Mouse (Mus musculus): Measurements from ENCODE around the gene Tmem131. TPM values are rescaled to one million over a fixed set of nuclear protein-coding genes. Genes with fewer than 3 reads are reported as not detected.

Gene Tmem131
- polyA plus RNA-seq, 1 experiment = 77.7 TPM

DNA sequence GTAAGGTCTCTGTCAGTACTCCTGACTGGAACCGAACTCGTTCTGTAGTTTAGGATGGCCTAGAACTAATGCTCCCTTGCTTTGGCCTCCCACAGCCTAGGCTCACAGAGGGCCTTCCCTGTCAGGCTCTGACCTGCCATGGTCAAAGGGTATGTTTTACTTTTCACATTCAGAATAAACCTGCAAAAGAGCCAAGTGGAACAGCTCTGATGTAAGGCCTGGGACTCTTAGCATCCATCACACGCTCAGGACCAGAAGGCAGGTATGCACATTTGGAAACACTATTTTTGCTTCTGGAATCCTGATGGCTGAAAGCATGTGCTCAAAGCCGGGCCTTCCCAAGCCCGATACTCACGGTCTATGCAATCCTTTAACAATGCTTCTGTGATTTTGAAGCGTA lies 131.7 kb downstream of the Tmem131 start:
- Histone ChIP-seq H3K4me1 (ENCODE audit: control insufficient read depth, insufficient read depth, low read length) (no peaks in the 10 kb centered on the region), H3K36me3 (ENCODE audit: control insufficient read depth, insufficient read depth, low read length, poor library complexity, severe bottlenecking) (peaks cover 83% of the 10 kb centered on the region)

DNA sequence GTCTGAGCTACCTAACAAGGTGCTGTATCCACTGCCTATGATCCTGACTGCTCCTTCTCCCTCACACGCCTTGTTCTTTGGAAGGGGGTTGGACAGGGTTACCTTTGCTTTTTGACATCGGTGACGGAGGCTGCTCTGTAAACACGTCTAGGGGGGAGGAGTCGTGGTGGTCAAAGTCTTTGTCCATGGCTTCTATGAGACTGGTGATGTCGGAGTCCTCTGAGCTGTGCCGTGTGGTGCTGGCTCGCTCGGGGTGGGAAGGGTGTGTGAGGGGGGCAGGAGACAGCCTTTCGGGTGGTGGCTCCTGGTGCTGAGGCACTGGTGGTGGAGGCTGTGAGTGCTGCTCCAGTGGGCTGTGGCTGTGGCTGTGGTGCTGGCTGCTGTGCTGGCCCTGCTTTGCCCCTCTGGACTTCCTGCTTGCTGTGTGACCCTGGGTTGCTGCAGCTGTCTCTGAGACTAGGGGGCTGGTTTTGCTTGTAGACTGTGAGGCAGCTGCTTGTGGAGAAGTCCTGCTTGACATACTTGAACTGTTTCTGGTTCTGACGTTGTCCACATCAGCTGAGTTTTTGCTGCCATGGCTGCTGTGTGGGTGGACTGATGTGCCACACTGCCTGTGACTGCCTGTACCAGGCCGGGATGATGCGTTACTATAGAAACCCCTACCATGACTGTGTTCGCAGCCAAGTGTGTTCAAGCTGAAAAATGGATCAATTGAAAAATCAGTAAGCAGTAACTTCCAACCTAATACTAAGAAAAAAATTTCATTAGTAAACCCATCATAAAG lies 135.5 kb downstream of the Tmem131 start:
- Histone ChIP-seq H3K4me3 (ENCODE audit: low read depth, low read length) (no peak overlapping the region), H3K4me1 (ENCODE audit: control insufficient read depth, insufficient read depth, low read length) (peaks cover 4% of the 10 kb centered on the region), H3K27me3 (ENCODE audit: control insufficient read depth, insufficient read depth, low read length, poor library complexity, severe bottlenecking) (no peaks in the 10 kb centered on the region), H3K36me3 (ENCODE audit: control insufficient read depth, insufficient read depth, low read length, poor library complexity, severe bottlenecking) (peaks cover 64% of the 10 kb centered on the region), H3K27ac (ENCODE audit: insufficient read depth, low read length) (no peak overlapping the region), H3K9me3 (replicated peaks; ENCODE audit: control insufficient read depth, insufficient read depth, low read length, poor library complexity, severe bottlenecking) (no peaks in the 10 kb centered on the region), H3K9ac (ENCODE audit: low read depth, poor library complexity, severe bottlenecking) (no peak overlapping the region)
- TF ChIP-seq EP300 (IDR thresholded peaks at IDR 0.05; ENCODE audit: insufficient read depth, low read depth, low read length) (no peak), CTCF (IDR thresholded peaks at IDR 0.05; ENCODE audit: low read depth, low read length) (no peak), POLR2A (IDR thresholded peaks at IDR 0.05; ENCODE audit: insufficient read depth, low read length) (no peak)

More for the DNA sequence above, 131.7 kb downstream of the Tmem131 start:
- H3K4me3 ChIP-seq (ENCODE audit: low read depth, low read length) = no peak overlapping the region
- TF ChIP-seq EP300 (IDR thresholded peaks at IDR 0.05; ENCODE audit: insufficient read depth, low read depth, low read length) (no peak), CTCF (IDR thresholded peaks at IDR 0.05; ENCODE audit: low read depth, low read length) (no peak), POLR2A (IDR thresholded peaks at IDR 0.05; ENCODE audit: insufficient read depth, low read length) (no peak)
- H3K9me3 ChIP-seq (replicated peaks; ENCODE audit: control insufficient read depth, insufficient read depth, low read length, poor library complexity, severe bottlenecking) = no peaks in the 10 kb centered on the region
- H3K9ac ChIP-seq (ENCODE audit: low read depth, poor library complexity, severe bottlenecking) = no peak overlapping the region
- H3K27me3 ChIP-seq (ENCODE audit: control insufficient read depth, insufficient read depth, low read length, poor library complexity, severe bottlenecking) = no peaks in the 10 kb centered on the region
- no peak overlapping the region for H3K27ac ChIP-seq (ENCODE audit: insufficient read depth, low read length)

- Histone ChIP-seq H3K27ac (ENCODE audit: insufficient read depth, low read length) (no peak overlapping the region), H3K9me3 (replicated peaks; ENCODE audit: control insufficient read depth, insufficient read depth, low read length, poor library complexity, severe bottlenecking) (no peaks in the 10 kb centered on the region), H3K4me3 (ENCODE audit: low read depth, low read length) (no peak overlapping the region), H3K27me3 (ENCODE audit: control insufficient read depth, insufficient read depth, low read length, poor library complexity, severe bottlenecking) (no peaks in the 10 kb centered on the region), H3K9ac (ENCODE audit: low read depth, poor library complexity, severe bottlenecking) (no peak overlapping the region), H3K36me3 (ENCODE audit: control insufficient read depth, insufficient read depth, low read length, poor library complexity, severe bottlenecking) (peaks cover 59% of the 10 kb centered on the region), H3K4me1 (ENCODE audit: control insufficient read depth, insufficient read depth, low read length) (peaks cover 4% of the 10 kb centered on the region)
- TF ChIP-seq POLR2A (IDR thresholded peaks at IDR 0.05; ENCODE audit: insufficient read depth, low read length) (no peak), EP300 (IDR thresholded peaks at IDR 0.05; ENCODE audit: insufficient read depth, low read depth, low read length) (no peak), CTCF (IDR thresholded peaks at IDR 0.05; ENCODE audit: low read depth, low read length) (no peak)
These were observed 136.4 kb downstream of the Tmem131 start for GRCm38 (mm10) chr1:36807086-36807485.

DNA sequence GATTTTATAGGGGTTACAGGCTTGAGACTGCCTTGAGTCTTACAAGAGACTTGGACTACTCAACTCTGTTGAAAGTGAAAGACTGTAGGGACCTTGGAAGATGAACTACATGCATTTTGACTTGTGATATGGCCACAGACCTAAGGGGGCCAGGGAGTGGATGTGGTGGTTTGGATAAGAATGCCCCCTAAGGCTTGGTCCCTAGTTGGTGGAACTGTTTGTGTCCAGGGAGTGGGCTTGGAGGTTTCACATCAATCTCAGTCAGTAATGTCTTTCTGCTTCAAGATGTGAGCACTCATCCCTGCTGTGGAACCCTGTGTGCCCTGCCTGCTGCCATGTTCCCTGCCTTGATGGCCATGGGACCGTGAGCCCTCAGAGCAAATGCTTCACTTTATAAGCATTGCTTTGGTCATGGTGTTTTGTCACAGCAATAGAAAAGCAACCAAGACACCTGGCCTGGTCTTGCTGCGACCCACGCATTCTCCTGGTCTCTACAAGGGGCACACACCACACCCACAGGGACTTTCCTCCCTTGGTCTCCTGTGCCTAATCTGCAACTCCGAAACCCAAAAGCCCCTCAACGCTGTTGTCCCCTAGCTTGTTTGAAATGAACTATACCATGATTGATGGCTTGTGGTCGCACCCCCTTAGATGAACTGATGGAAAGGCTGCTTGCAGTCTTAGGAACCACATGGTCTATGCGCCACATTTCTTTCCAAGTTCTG lies 137.1 kb downstream of the Tmem131 start:
- Histone ChIP-seq H3K4me3 (ENCODE audit: low read depth, low read length) (no peak overlapping the region), H3K9me3 (replicated peaks; ENCODE audit: control insufficient read depth, insufficient read depth, low read length, poor library complexity, severe bottlenecking) (no peaks in the 10 kb centered on the region), H3K36me3 (ENCODE audit: control insufficient read depth, insufficient read depth, low read length, poor library complexity, severe bottlenecking) (peaks cover 59% of the 10 kb centered on the region), H3K4me1 (ENCODE audit: control insufficient read depth, insufficient read depth, low read length) (peaks cover 4% of the 10 kb centered on the region), H3K27me3 (ENCODE audit: control insufficient read depth, insufficient read depth, low read length, poor library complexity, severe bottlenecking) (no peaks in the 10 kb centered on the region), H3K27ac (ENCODE audit: insufficient read depth, low read length) (0 out of 2 replicates have a peak overlapping the region, but pooled peaks have one; percentile 1), H3K9ac (ENCODE audit: low read depth, poor library complexity, severe bottlenecking) (no peak overlapping the region)
- TF ChIP-seq EP300 (IDR thresholded peaks at IDR 0.05; ENCODE audit: insufficient read depth, low read depth, low read length) (no peak), POLR2A (IDR thresholded peaks at IDR 0.05; ENCODE audit: insufficient read depth, low read length) (no peak), CTCF (IDR thresholded peaks at IDR 0.05; ENCODE audit: low read depth, low read length) (no peak)

DNA sequence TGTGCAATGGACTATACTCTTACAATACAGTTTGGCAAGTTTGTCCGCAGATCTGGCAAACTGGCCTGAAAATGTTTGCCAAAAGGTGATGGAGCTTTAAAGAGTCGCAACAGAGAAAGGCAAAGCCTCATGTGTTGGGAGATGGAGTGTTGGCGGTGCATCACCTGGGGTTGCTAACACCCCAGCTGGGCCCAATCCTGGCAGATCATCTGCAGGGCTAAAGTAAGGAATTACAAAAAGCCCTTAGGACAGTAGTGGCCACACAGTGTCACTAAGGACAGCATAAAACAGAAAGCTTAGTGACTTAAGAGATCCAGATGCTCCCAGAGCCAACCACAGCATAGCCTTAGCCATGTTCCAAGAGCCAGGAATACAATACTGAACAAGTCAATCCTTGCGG lies 138.6 kb downstream of the Tmem131 start:
- H3K36me3 ChIP-seq (ENCODE audit: control insufficient read depth, insufficient read depth, low read length, poor library complexity, severe bottlenecking) = peaks cover 56% of the 10 kb centered on the region
- peak overlapping the region; percentile 39 for H3K27ac ChIP-seq (ENCODE audit: insufficient read depth, low read length)
- H3K9ac ChIP-seq (ENCODE audit: low read depth, poor library complexity, severe bottlenecking) = no peak overlapping the region; the same call in 1 of the 2 replicates
- no peaks in the 10 kb centered on the region for H3K9me3 ChIP-seq (replicated peaks; ENCODE audit: control insufficient read depth, insufficient read depth, low read length, poor library complexity, severe bottlenecking)
- peaks cover 4% of the 10 kb centered on the region for H3K4me1 ChIP-seq (ENCODE audit: control insufficient read depth, insufficient read depth, low read length)
- TF ChIP-seq POLR2A (IDR thresholded peaks at IDR 0.05; ENCODE audit: insufficient read depth, low read length) = no peak
- no peak for TF ChIP-seq EP300 (IDR thresholded peaks at IDR 0.05; ENCODE audit: insufficient read depth, low read depth, low read length)
- no peak for TF ChIP-seq CTCF (IDR thresholded peaks at IDR 0.05; ENCODE audit: low read depth, low read length)
- H3K4me3 ChIP-seq (ENCODE audit: low read depth, low read length) = no peak overlapping the region
- H3K27me3 ChIP-seq (ENCODE audit: control insufficient read depth, insufficient read depth, low read length, poor library complexity, severe bottlenecking) = no peaks in the 10 kb centered on the region

- H3K4me1 ChIP-seq (ENCODE audit: control insufficient read depth, insufficient read depth, low read length) = peaks cover 4% of the 10 kb centered on the region
- peak overlapping the region; percentile 39 for H3K27ac ChIP-seq (ENCODE audit: insufficient read depth, low read length)
- H3K9me3 ChIP-seq (replicated peaks; ENCODE audit: control insufficient read depth, insufficient read depth, low read length, poor library complexity, severe bottlenecking) = no peaks in the 10 kb centered on the region
- H3K27me3 ChIP-seq (ENCODE audit: control insufficient read depth, insufficient read depth, low read length, poor library complexity, severe bottlenecking) = no peaks in the 10 kb centered on the region
- peaks cover 60% of the 10 kb centered on the region for H3K36me3 ChIP-seq (ENCODE audit: control insufficient read depth, insufficient read depth, low read length, poor library complexity, severe bottlenecking)
- TF ChIP-seq EP300 (IDR thresholded peaks at IDR 0.05; ENCODE audit: insufficient read depth, low read depth, low read length) (peak; percentile 49; the same call in 1 of the 2 replicates), POLR2A (IDR thresholded peaks at IDR 0.05; ENCODE audit: insufficient read depth, low read length) (no peak)
- no peak overlapping the region for H3K4me3 ChIP-seq (ENCODE audit: low read depth, low read length)
- H3K9ac ChIP-seq (ENCODE audit: low read depth, poor library complexity, severe bottlenecking) = no peak overlapping the region
These were observed 139.2 kb downstream of the Tmem131 start for GRCm38 (mm10) chr1:36804259-36804658.
